Mouse (Mus musculus) erythroid progenitor cell, adult 5-6 weeks (primary cell): ENCODE data around the gene Stk26. TPM values are rescaled to one million over a fixed set of nuclear protein-coding genes. Genes with fewer than 3 reads are reported as not detected.

Source experiments
- ATAC-seq: replicated peaks from 2 replicates; pipeline ENCODE4 v1.8.0; 2016; ENCODE audit warnings: moderate number of reproducible peaks, mild to moderate bottlenecking, moderate TSS enrichment, inconsistent platforms; ENCODE audit not compliant: poor library complexity, low FRiP score, severe bottlenecking
- total RNA-seq, 2 experiments: library from RNA; stranded (forward) in 1 of 2; stranded (reverse) in 1 of 2; fragments of 150-400 nt in 1 of 2; fragments of 186-747, 209-891 nt in 1 of 2; gene quantifications; 2 replicates each; pipeline versions ENCODE4 v1.2.3 to v1.2.4; 2015 to 2017; ENCODE audit warnings: low replicate concordance in 2 of 2

Gene Stk26
- total RNA-seq (2015; ENCODE audit: low replicate concordance) (24.9 and 60.8 TPM in 2 replicates), total RNA-seq (2017; ENCODE audit: low replicate concordance) (11.9 and 14.3 TPM in 2 replicates)

DNA sequence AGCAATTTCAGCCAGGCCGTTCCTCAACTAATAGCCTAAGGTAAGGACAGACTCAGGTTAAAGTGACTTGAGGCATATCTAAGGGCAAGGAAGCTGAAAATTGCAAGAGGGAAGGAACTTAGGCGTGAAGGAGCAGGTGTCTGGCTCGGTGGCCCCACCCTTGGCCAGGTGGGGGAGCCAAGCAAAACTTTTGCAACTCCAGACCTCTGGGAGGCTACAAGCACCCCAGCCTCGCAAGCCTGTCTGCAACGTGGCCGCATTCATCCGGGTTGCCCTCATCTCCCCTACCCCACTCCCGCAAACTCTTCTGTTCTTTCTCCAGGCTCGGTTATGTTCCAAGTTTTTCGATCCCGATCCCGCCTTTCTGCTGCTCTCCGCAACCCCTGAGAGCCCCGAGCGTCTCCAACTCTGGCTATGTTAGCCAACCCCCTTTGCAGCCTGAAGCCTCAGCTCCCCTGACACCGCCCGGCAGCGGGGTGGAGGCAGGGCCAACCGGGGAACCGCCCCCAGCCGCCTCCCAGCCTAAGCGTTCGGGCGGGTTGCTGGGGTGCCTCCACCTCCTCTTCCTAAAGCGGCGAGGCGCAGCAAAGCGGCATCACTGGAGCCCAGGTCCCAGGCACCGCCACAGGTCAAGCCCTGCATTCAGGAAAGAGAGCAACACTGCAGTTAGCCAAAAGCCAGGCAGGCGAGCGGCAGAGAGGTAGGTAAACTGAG is at the start of gene Stk26:
Gene Stk26, plus strand, starts transcription at position 201 of the 714 bp plus-strand sequence.
- ATAC-seq = peak; percentile 99

DNA sequence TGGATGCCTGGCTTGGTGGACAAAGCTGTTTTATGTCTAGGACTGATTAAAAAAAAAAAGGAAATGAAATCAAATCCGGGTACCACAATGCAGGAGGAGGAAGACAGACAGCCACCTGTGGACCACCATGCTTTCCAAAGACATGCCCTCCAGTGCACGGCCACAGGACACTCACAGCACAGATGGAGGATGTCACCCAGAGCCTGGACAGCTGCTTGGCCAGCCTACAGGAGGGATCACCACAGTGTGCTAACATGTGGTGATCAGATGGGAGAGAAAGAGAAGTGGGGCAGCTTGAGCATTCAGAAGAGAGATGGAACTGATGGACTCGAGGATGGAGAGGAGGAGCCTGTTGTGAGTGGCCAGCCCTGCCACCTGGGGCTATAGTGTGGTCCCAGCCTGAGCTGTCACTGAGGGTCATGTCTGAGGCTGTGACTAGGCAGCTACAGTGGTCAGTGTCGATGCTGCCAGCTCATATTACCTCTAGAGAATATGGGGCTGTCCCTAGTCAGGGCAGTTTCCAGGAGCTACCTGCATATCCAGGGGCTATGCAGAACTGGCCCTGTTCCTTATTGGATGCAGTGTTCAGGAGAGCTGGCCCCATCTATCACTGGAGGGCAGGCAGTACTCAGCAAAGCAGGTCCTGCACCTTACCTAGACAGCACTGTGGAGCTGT is 47.7 kb upstream of the Stk26 start:
- ATAC-seq = no peak

DNA sequence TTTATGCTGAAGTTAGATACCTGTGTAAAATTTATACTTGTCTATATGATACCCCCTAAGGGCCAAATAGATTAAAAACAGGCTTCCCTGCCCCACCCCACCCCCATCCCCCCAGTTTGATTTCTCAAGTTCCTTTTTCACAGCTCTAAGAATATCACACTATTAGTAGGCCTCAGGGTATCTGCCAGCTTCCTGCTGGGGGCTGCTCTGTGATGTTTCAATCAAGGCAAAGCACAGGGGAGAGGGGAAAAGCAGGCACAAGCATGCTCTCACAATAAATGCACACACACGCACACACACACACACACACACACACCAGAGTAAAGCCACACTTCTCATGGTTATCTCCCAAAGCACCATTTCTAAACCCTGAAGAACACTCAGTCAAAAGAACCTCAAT is 43.0 kb upstream of the Stk26 start:
- ATAC-seq = no peak

- no peak for ATAC-seq
These were observed 42.3 kb upstream of the Stk26 start for GRCm38 (mm10) chrX:50798571-50798970.

- ATAC-seq = no peak
These were observed 41.1 kb upstream of the Stk26 start for GRCm38 (mm10) chrX:50799656-50800188.

DNA sequence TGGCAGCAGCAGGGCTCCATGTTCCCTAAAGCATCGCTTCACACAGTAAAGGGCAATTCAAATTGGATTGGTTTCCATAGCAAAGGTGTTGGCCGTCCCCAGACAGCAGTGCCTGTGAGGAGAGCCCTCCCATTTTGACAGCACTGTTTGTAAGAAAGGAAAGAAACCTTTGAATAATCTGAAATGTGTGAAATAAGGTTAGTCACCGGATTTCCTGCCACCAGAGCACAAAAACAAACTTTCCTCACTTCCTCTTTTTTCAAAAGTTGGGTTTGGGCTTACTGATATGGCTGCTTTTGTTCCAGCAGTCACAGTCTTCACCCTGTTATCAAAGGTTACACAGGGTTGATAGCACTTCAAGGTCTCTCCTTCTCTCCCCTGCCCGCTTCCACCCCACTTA is 35.2 kb upstream of the Stk26 start:
- no peak for ATAC-seq

GRCm38 (mm10) chrX:50823856-50824255 is 17.0 kb upstream of the Stk26 start:
- ATAC-seq = no peak

GRCm38 (mm10) chrX:50835592-50835991 is 5.3 kb upstream of the Stk26 start:
- ATAC-seq = no peak

- no peak for ATAC-seq
These were observed 4.7 kb upstream of the Stk26 start for GRCm38 (mm10) chrX:50836029-50836691.

GRCm38 (mm10) chrX:50841587-50841986 is 740 bp downstream of the Stk26 start:
- peak; percentile 53 for ATAC-seq

- no peak for ATAC-seq
These were observed 1.2 kb downstream of the Stk26 start for GRCm38 (mm10) chrX:50842046-50842445.

- no peak for ATAC-seq
These were observed 9.8 kb downstream of the Stk26 start for GRCm38 (mm10) chrX:50850428-50851184.

- no peak for ATAC-seq
These were observed 22.9 kb downstream of the Stk26 start for GRCm38 (mm10) chrX:50863771-50864170.

DNA sequence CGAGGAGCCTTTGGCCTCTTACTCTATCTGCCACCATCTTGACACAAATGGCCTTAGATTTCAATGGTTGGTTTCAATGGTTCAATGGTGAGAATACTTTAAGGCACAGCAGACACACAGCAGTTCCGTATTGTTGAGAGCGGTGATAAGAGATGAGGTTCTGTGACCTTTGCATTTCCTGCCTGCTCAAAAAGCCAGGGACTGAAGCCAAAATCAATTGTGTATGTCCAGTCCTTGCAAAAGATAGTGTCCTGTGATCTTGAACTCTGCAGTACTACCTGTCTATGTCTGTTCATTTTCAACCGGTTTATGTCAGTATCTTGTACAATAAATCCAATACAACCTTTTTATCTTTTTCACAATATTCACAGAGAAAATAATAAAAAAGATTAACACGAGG is 23.9 kb downstream of the Stk26 start:
- no peak for ATAC-seq

DNA sequence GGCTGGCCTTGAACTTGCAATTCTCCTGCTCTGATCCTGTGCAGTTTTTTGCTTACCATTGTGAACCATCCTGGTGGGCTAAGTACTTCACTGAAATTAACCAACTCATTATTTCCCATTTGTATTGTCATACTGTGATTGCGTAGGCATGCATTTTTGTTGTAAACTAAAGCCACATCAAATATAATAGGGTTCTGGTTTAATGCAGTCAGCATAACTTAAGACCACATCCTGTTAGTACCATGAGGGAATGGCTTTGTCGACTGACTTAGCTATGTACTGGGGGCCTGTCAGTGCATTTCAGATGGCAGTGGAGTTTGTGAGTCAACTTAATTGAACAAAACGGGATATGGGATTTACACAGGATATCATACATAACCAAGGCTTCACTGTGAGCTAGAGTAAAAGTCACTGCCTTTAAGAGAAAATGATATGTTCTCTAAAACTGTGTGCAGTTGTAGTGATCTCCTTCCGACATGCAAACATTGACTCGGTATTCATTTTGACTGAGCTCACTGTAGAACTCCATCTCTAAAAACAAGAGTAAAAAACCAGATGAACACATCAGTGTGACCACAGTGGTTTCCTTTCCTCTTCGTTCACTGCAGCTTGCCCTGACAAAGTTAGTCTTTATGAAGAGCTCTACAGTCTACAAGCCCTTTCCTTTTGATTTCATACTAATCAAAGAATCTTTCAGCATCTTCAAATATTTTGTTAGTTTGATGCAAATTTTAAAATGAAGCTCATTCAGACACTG is 33.6 kb downstream of the Stk26 start:
- no peak for ATAC-seq

DNA sequence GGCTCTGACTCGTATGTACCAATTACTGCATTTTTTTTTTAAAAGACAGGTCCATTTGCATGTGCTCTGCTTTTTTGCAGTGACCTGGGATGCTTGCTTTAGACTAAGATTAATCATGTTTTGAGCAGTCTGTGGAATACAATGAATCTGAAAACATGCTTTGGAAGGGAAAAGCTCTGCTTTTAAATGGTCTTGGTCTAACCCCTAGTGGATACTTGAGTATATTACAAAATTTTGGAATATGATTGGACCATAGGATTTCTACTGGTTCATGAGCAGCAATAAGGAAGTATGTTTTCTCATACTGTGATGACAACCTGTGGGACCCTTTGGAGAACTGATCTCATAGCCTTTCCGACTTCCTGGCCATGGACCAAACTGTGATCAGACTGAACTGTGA is 47.2 kb downstream of the Stk26 start:
- ATAC-seq = no peak

DNA sequence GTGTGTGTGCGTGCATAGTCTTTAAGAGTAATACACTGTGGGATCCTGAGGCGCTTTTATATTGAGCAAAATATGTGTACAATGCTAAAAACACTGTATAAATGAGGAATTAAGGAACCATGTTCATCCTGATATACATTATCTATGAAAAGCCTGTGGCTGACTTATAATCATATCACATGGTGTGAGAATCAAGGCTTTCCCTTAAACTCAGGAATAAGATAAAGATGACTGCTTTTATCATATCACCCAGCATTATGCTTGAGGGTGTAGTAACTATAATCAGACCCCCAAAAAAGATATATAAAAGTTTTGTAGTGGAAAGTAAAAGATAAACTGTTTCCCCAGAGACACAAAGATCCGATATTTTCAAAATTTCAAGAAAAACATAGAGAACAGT is 62.6 kb downstream of the Stk26 start:
- no peak for ATAC-seq

GRCm38 (mm10) chrX:50909915-50910314 is 69.1 kb downstream of the Stk26 start:
- no peak for ATAC-seq

- no peak for ATAC-seq
These were observed 76.5 kb downstream of the Stk26 start for GRCm38 (mm10) chrX:50917389-50917788.
